Mouse (Mus musculus): ENCODE results near the gene Znhit3.

DNA sequence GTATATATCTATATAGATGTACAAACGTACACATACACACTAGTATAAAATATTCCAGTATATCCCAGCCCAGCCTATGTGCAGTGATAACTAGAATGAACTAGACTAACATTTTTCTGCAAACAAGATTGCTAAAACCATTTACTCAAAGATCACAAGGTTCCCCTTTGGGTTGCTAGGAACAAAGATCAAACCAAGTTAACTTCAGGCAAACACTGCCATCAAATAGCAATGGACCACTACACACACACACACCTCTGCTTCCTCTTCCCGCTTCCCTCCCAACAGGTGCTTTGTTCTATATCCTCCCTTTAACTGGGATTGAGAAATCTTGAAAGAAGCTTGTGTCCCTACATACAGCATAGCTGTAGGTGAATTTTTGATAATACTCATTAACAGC, 48.6 kb downstream of the Znhit3 start:
- TF ChIP-seq GATA1 (IDR thresholded peaks at IDR 0.05; ENCODE audit: low read length), result no peak
- TF ChIP-seq TAL1 (IDR thresholded peaks at IDR 0.05; ENCODE audit: low read length), result no peak

Measured in erythroblast, embryonic 14.5 days (primary cell).